Mouse (Mus musculus): ENCODE measurements around the gene Casp3. TPM values are rescaled to one million over a fixed set of nuclear protein-coding genes. Genes with fewer than 3 reads are reported as not detected.

Casp3 gene
- total RNA-seq, 2 experiments from 2014 or later = 35.6 to 37.9 TPM

DNA sequence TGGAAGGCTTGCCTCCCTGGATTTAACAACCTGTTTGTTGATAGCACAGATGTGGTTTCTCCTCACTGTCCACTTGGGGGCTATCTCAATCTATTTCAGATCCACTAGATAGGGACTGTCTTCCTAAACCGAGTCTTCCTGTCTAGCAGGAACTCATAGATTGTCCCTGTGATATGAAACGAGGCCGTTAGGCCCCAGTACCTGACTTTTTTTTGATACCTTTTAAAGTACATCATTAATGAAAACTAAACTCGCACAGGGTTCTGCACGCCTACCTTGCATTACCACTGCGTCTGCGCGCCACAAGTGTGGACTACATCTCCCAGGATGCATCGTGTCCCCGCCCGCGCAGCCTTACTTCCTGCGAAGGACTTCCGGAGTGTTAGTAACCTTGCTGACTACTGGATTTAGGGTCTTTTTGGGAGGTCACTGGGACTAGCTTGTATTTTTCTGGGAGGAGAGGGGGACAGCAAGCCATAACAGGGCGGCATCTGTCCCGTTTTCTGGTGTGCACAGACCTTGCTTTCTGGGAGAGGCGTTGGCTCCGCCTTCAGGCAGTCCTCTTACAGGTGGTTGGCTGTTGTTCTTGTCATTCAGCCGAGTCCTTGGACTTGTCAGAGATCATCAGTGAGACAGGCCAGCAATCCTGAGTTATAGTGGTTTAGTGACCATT, 69.7 kb downstream of the Casp3 start:
- DNase-seq = peak; percentile 92

Other genes starting within 250 kb of the Casp3 start
- 100 to 1,000 TPM; 639 to 652 TPM for gene Acsl1, start 146.3 kb upstream of the Casp3 start, total RNA-seq (2021)
- gene Cenpu, start 65.3 kb upstream of the Casp3 start, total RNA-seq (2021) = 10 to 100 TPM; 13.4 to 15.6 TPM
- gene Primpol, start 79 bp upstream of the Casp3 start, total RNA-seq (2021) = 1 to 10 TPM; 8.3 to 8.8 TPM
- gene Irf2, start 122.4 kb downstream of the Casp3 start, total RNA-seq (2021) = 10 to 100 TPM; 29.6 to 36.3 TPM